Mouse (Mus musculus) CH12.LX (cell line): ENCODE measurements around the gene Tmprss15. TPM values are rescaled to one million over a fixed set of nuclear protein-coding genes. Genes with fewer than 3 reads are reported as not detected.

Experiments used
- DNase-seq: peaks from one replicate; pipeline ENCODE4 v3.0.0-alpha.2; 2013; ENCODE audit errors: extremely low read depth
- H3K27ac ChIP-seq: 2 replicates; pipeline ENCODE4 v1.5.1; 2012; ENCODE audit warnings: low read depth, mild to moderate bottlenecking, control low read depth, moderate library complexity; ENCODE audit not compliant: insufficient read depth
- H3K27me3 ChIP-seq: replicated peaks from 2 replicates; pipeline ENCODE3; 2012; ENCODE audit warnings: inconsistent platforms
- H3K36me3 ChIP-seq, 2 experiments: replicated peaks in 1 of 2; 2 replicates each; pipeline versions ENCODE3 to v1.6.1; 2012; ENCODE audit warnings: inconsistent platforms in 1 of 2, low read length in 1 of 2, mild to moderate bottlenecking in 1 of 2, mixed read lengths in 1 of 2, moderate library complexity in 1 of 2; ENCODE audit not compliant: control insufficient read depth in 1 of 2, insufficient read depth in 1 of 2
- H3K4me1 ChIP-seq, 2 experiments: 2 replicates each; pipeline ENCODE4 v1.6.1; 2012; ENCODE audit warnings: inconsistent platforms in 1 of 2, moderate library complexity in 1 of 2; ENCODE audit not compliant: insufficient read depth in 2 of 2, control insufficient read depth in 1 of 2
- H3K4me2 ChIP-seq: 2 replicates; pipeline ENCODE4 v1.6.1; 2012; ENCODE audit warnings: low read depth, mild to moderate bottlenecking, control low read depth; ENCODE audit not compliant: poor library complexity, insufficient read depth, severe bottlenecking
- H3K4me3 ChIP-seq, 3 experiments: fragments of 150-350 bp in 1 of 3; sonication (generic) in 1 of 3; replicated peaks in 1 of 3; 2 replicates each; pipeline versions ENCODE3 to v1.5.1; 2011 to 2012; ENCODE audit warnings: low read depth in 2 of 3, low read length in 2 of 3, mild to moderate bottlenecking in 2 of 3, moderate library complexity in 2 of 3, control low read depth in 1 of 3, improper control_type of control experiment in 1 of 3, inconsistent platforms in 1 of 3, mixed read lengths in 1 of 3; ENCODE audit not compliant: poor library complexity in 1 of 3
- H3K79me2 ChIP-seq: replicated peaks from 2 replicates; pipeline ENCODE4 v1.6.1; 2012; ENCODE audit warnings: mild to moderate bottlenecking, moderate library complexity; ENCODE audit not compliant: control insufficient read depth, poor library complexity, insufficient read depth, severe bottlenecking; ENCODE audit errors: extremely low read depth
- H3K9ac ChIP-seq: 2 replicates; pipeline ENCODE4 v1.6.1; 2012; ENCODE audit warnings: low read depth, mild to moderate bottlenecking, control low read depth, moderate library complexity; ENCODE audit not compliant: insufficient read depth
- H3K9me3 ChIP-seq: replicated peaks from 2 replicates; pipeline ENCODE3; 2012; ENCODE audit warnings: low read length, inconsistent platforms, mixed read lengths
- CHD1 ChIP-seq: IDR thresholded peaks from 2 replicates; pipeline ENCODE4 v1.6.1; 2012; ENCODE audit warnings: low read depth, low read length, improper control_type of control experiment, inconsistent platforms
- CHD2 ChIP-seq: IDR thresholded peaks from 2 replicates; pipeline ENCODE4 v1.6.1; 2011; ENCODE audit warnings: low read length, improper control_type of control experiment
- E2F4 ChIP-seq: IDR thresholded peaks from 2 replicates; pipeline ENCODE4 v1.6.1; 2011; ENCODE audit warnings: low read depth, low read length, improper control_type of control experiment; ENCODE audit not compliant: insufficient replicate concordance
- EP300 ChIP-seq: IDR thresholded peaks from 2 replicates; pipeline ENCODE4 v1.6.1; 2011; ENCODE audit warnings: low read length, improper control_type of control experiment
- ETS1 ChIP-seq: conservative IDR thresholded peaks from 2 replicates; pipeline ENCODE4 v1.6.1; 2012; ENCODE audit warnings: low read depth, mild to moderate bottlenecking, inconsistent platforms, low read length, improper control_type of control experiment, moderate library complexity
- IRF4 ChIP-seq: IDR thresholded peaks from 2 replicates; pipeline ENCODE4 v1.6.1; 2014; ENCODE audit warnings: low read depth, mild to moderate bottlenecking, inconsistent platforms, low read length, improper control_type of control experiment
- JUN ChIP-seq: IDR thresholded peaks from 2 replicates; pipeline ENCODE4 v1.6.1; 2011; ENCODE audit warnings: low read depth, mild to moderate bottlenecking, low read length, improper control_type of control experiment, moderate library complexity; ENCODE audit not compliant: insufficient read depth
- JUND ChIP-seq: conservative IDR thresholded peaks from 2 replicates; pipeline ENCODE4 v1.6.1; 2011; ENCODE audit warnings: low read depth, low read length, improper control_type of control experiment
- MEF2A ChIP-seq: IDR thresholded peaks from 2 replicates; pipeline ENCODE4 v1.6.1; 2014; ENCODE audit warnings: low read depth, mild to moderate bottlenecking, inconsistent platforms, low read length, improper control_type of control experiment, borderline replicate concordance
- NRF1 ChIP-seq: IDR thresholded peaks from 2 replicates; pipeline ENCODE4 v1.6.1; 2014; ENCODE audit warnings: low read depth, mild to moderate bottlenecking, inconsistent platforms, low read length, improper control_type of control experiment, moderate library complexity
- PAX5 ChIP-seq: IDR thresholded peaks from 2 replicates; pipeline ENCODE4 v1.6.1; 2012; ENCODE audit warnings: low read length, inconsistent platforms, mixed read lengths
- RAD21 ChIP-seq: IDR thresholded peaks from 2 replicates; pipeline ENCODE4 v1.6.1; 2011; ENCODE audit warnings: low read depth, mild to moderate bottlenecking, low read length, improper control_type of control experiment, moderate library complexity
- SIN3A ChIP-seq: IDR thresholded peaks from 2 replicates; pipeline ENCODE4 v1.6.1; 2012; ENCODE audit warnings: low read length, improper control_type of control experiment, inconsistent platforms
- TBP ChIP-seq: conservative IDR thresholded peaks from 2 replicates; pipeline ENCODE4 v1.6.1; 2011; ENCODE audit warnings: low read depth, low read length, improper control_type of control experiment
- UBTF ChIP-seq: IDR thresholded peaks from 2 replicates; pipeline ENCODE4 v1.6.1; 2012; ENCODE audit warnings: low read depth, mild to moderate bottlenecking, inconsistent platforms, low read length, improper control_type of control experiment, moderate library complexity
- USF2 ChIP-seq: conservative IDR thresholded peaks from 2 replicates; pipeline ENCODE4 v1.6.1; 2011; ENCODE audit warnings: low read depth, low read length, improper control_type of control experiment
- ZC3H11A ChIP-seq: IDR thresholded peaks from 2 replicates; pipeline ENCODE4 v1.6.1; 2012; ENCODE audit warnings: low read depth, mild to moderate bottlenecking, inconsistent platforms, low read length, improper control_type of control experiment
- ZMIZ1 ChIP-seq: IDR thresholded peaks from 2 replicates; pipeline ENCODE4 v1.6.1; 2012; ENCODE audit warnings: low read depth, mild to moderate bottlenecking, inconsistent platforms, low read length, improper control_type of control experiment
- dilution Hi-C: fragments of 300-500 bp; cut with MboI; formaldehyde crosslinking; loops from 2 replicates; pipeline ENCODE4 v1.14.3; 2020; ENCODE audit warnings: low sequenced_read_pairs; ENCODE audit not compliant: extremely low pct_unique_long_range_greater_than_20kb, extremely low pct_ligation_motif_present
- in situ Hi-C: fragments of 300-500 bp; cut with MboI; formaldehyde crosslinking; loops from 3 replicates; pipeline ENCODE4 v1.14.3; 2019; ENCODE audit warnings: low sequenced_read_pairs, low pct_ligation_motif_present, low pct_unique_long_range_greater_than_20kb, mixed read lengths
- polyA plus RNA-seq: library from polyadenylated mRNA; unstranded; fragments of >175 nt; gene quantifications from 2 replicates; pipeline ENCODE4 v1.2.1, GENCODE M21; 2012; ENCODE audit warnings: low read depth; ENCODE audit not compliant: insufficient read length
- total RNA-seq, 2 experiments: library from RNA; depleted of rRNA; stranded (reverse); fragments of 300-350 nt in 1 of 2; fragments of >200 nt in 1 of 2; gene quantifications; 2 replicates each; pipeline ENCODE4 v1.2.3; 2012 to 2014

Gene Tmprss15
- total and polyA plus RNA-seq, 3 experiments = not detected

- DNase-seq = no peak
- H3K4me1 ChIP-seq = no peaks in the 10 kb centered on the region
- TF ChIP-seq RAD21 = no peak
- no peak overlapping the region for H3K27ac ChIP-seq
- dilution Hi-C loops (no loop called here), in situ Hi-C loops (no loop called here)
- no peaks in the 10 kb centered on the region for H3K79me2 ChIP-seq
- no peak overlapping the region for H3K4me3 ChIP-seq
- no peaks in the 10 kb centered on the region for H3K36me3 ChIP-seq
- H3K9me3 ChIP-seq = peaks cover 35% of the 10 kb centered on the region
- H3K9ac ChIP-seq = no peak overlapping the region
- H3K27me3 ChIP-seq = no peaks in the 10 kb centered on the region
- no peak overlapping the region for H3K4me2 ChIP-seq
Observed at GRCm38 (mm10) chr16:79032593-79032992, 58.3 kb downstream of the Tmprss15 start.

GRCm38 (mm10) chr16:79002812-79003211 lies 88.1 kb downstream of the Tmprss15 start:
- Histone ChIP-seq H3K27ac (no peak overlapping the region), H3K9me3 (peaks cover 26% of the 10 kb centered on the region), H3K79me2 (no peaks in the 10 kb centered on the region), H3K4me2 (no peak overlapping the region), H3K36me3 (no peaks in the 10 kb centered on the region), H3K9ac (no peak overlapping the region), H3K4me1 (no peaks in the 10 kb centered on the region), H3K27me3 (no peaks in the 10 kb centered on the region), H3K4me3 (no peak overlapping the region)
- dilution Hi-C loops (no loop called here), in situ Hi-C loops (no loop called here)
- TF ChIP-seq PAX5 (no peak), TBP (no peak), EP300 (no peak), MEF2A (no peak), CHD2 (no peak), IRF4 (no peak), UBTF (no peak), USF2 (no peak), RAD21 (no peak), ETS1 (no peak), E2F4 (no peak), JUND (no peak), SIN3A (no peak), NRF1 (no peak), CHD1 (no peak), JUN (no peak), ZMIZ1 (no peak), ZC3H11A (no peak)
- DNase-seq = no peak
